Mouse (Mus musculus): ENCODE results near the gene Snai3.

DNA sequence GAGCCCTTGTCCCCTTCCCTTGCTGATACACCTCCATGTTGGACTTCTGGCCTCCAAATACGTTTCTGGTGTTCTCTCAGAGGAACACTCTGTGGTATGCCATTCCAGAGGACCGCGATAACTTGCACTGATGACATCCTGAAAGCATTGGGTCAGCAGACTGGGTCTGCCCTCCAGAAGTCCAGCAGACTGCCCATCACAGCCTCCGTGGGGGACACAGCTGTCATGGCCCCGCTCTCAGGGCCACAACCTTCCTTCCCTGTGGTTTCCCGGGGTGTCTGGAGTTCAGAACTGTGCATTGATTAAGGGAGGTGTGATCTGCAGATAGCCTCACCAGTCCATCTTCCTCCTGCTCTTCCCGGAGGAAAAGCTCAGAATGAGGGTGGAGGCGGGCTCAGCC, 2.0 kb upstream of the Snai3 start:
- TF ChIP-seq CTCF (IDR thresholded peaks at IDR 0.05) (no peak), EP300 (IDR thresholded peaks at IDR 0.05) (no peak)
